Mouse (Mus musculus) liver, embryonic 15.5 days (tissue): ENCODE measurements around the gene Pcdh7. TPM values are rescaled to one million over a fixed set of nuclear protein-coding genes. Genes with fewer than 3 reads are reported as not detected.
A peak's percentile ranks its signal among the peaks of the same experiment; 100 is the strongest.

Experiments used
- ATAC-seq: fragments of 200-750 bp; cut with Nextera tagmentation; 2 replicates; pipeline ENCODE4 v1.8.0; 2017; ENCODE audit warnings: moderate number of reproducible peaks, mild to moderate bottlenecking, moderate library complexity; ENCODE audit not compliant: insufficient read depth
- H3K27ac ChIP-seq: fragments of 300-500 bp; sonication (generic); replicated peaks from 2 replicates; pipeline ENCODE4 v1.5.1; 2015; ENCODE audit warnings: mild to moderate bottlenecking, inconsistent platforms
- H3K27me3 ChIP-seq: fragments of 300-500 bp; sonication (generic); 2 replicates; pipeline ENCODE4 v1.6.1; 2015; ENCODE audit warnings: mild to moderate bottlenecking, inconsistent platforms
- H3K36me3 ChIP-seq: fragments of 300-500 bp; sonication (generic); replicated peaks from 2 replicates; pipeline ENCODE4 v1.6.1; 2015; ENCODE audit warnings: moderate library complexity, mild to moderate bottlenecking, inconsistent platforms
- H3K4me1 ChIP-seq: fragments of 300-500 bp; sonication (generic); replicated peaks from 2 replicates; pipeline ENCODE4 v1.6.1; 2015; ENCODE audit warnings: inconsistent platforms
- H3K4me2 ChIP-seq: fragments of 300-500 bp; sonication (generic); 2 replicates; pipeline ENCODE4 v1.6.1; 2015; ENCODE audit warnings: moderate library complexity, mild to moderate bottlenecking, inconsistent platforms
- H3K4me3 ChIP-seq: fragments of 300-500 bp; sonication (generic); replicated peaks from 2 replicates; pipeline ENCODE4 v1.5.1; 2015; ENCODE audit warnings: mild to moderate bottlenecking, inconsistent platforms
- H3K9ac ChIP-seq: fragments of 300-500 bp; sonication (generic); 2 replicates; pipeline ENCODE4 v1.6.1; 2015; ENCODE audit warnings: moderate library complexity, mild to moderate bottlenecking, inconsistent platforms
- H3K9me3 ChIP-seq: fragments of 300-500 bp; sonication (generic); replicated peaks from 2 replicates; pipeline ENCODE4 v1.6.1; 2016; ENCODE audit warnings: inconsistent platforms
- WGBS: fragments of 180-500 bp; shearing (Covaris S2); methylation state at CpG from one replicate; pipeline ENCODE4 v1.1.7; 2015; ENCODE audit warnings: mixed read lengths; ENCODE audit not compliant: insufficient replicate concordance; 5-methylcytosine and 5-hydroxymethylcytosine counted together
- polyA plus RNA-seq: library from polyadenylated mRNA; unstranded; fragments of >200 nt; fragmentation: Nextera tagmentation; extraction: Ambion mirVana; gene quantifications from 2 replicates; pipeline ENCODE4 v1.2.1, GENCODE M21; 2015

Gene Pcdh7
- polyA plus RNA-seq, 1 experiment from 2014 or later = 0.29 TPM

- no peak overlapping the region for H3K27ac ChIP-seq
- H3K4me2 ChIP-seq = peak overlapping the region; percentile 88
- no peaks in the 10 kb centered on the region for H3K9me3 ChIP-seq
- H3K27me3 ChIP-seq = peaks cover 79% of the 10 kb centered on the region
- peak overlapping the region; percentile 63 for H3K4me3 ChIP-seq
- H3K36me3 ChIP-seq = no peaks in the 10 kb centered on the region
- under 1% methylated on average over 59 of the region's 59 CpGs for WGBS
- ATAC-seq = no peak
- H3K9ac ChIP-seq = peak overlapping the region; percentile 39; the same call in 1 of the 2 replicates
- H3K4me1 ChIP-seq = peaks cover 64% of the 10 kb centered on the region
Measured at GRCm38 (mm10) chr5:57719594-57720185, 1.9 kb downstream of the Pcdh7 start.

GRCm38 (mm10) chr5:57720206-57720880 is 2.6 kb downstream of the Pcdh7 start:
- H3K4me3 ChIP-seq = peak overlapping the region; percentile 63
- 7% methylated on average over 34 of the region's 34 CpGs for WGBS
- peaks cover 73% of the 10 kb centered on the region for H3K27me3 ChIP-seq
- H3K4me1 ChIP-seq = peaks cover 58% of the 10 kb centered on the region
- ATAC-seq = no peak
- H3K4me2 ChIP-seq = peak overlapping the region; percentile 88
- no peak overlapping the region for H3K27ac ChIP-seq
- H3K9ac ChIP-seq = no peak overlapping the region
- H3K9me3 ChIP-seq = no peaks in the 10 kb centered on the region
- no peaks in the 10 kb centered on the region for H3K36me3 ChIP-seq

- 30% methylated on average over 8 of the region's 8 CpGs for WGBS
- H3K27me3 ChIP-seq = peaks cover 64% of the 10 kb centered on the region
- H3K9ac ChIP-seq = no peak overlapping the region
- peak overlapping the region; percentile 88 for H3K4me2 ChIP-seq
- no peak overlapping the region for H3K27ac ChIP-seq
- no peaks in the 10 kb centered on the region for H3K36me3 ChIP-seq
- peaks cover 51% of the 10 kb centered on the region for H3K4me1 ChIP-seq
- no peaks in the 10 kb centered on the region for H3K9me3 ChIP-seq
- H3K4me3 ChIP-seq = no peak overlapping the region
- no peak for ATAC-seq
Measured at GRCm38 (mm10) chr5:57721148-57721712, 3.5 kb downstream of the Pcdh7 start.

GRCm38 (mm10) chr5:57721927-57722326 is 4.2 kb downstream of the Pcdh7 start:
- Histone ChIP-seq H3K4me3 (no peak overlapping the region), H3K27ac (no peak overlapping the region), H3K4me2 (no peak overlapping the region), H3K27me3 (peaks cover 57% of the 10 kb centered on the region), H3K36me3 (no peaks in the 10 kb centered on the region), H3K9me3 (no peaks in the 10 kb centered on the region), H3K4me1 (peaks cover 44% of the 10 kb centered on the region), H3K9ac (no peak overlapping the region)
- WGBS = 17% methylated on average over 6 of the region's 6 CpGs
- no peak for ATAC-seq

GRCm38 (mm10) chr5:57733451-57733850 is 15.7 kb downstream of the Pcdh7 start:
- Histone ChIP-seq H3K9me3 (no peaks in the 10 kb centered on the region), H3K27me3 (no peaks in the 10 kb centered on the region), H3K4me2 (no peak overlapping the region), H3K4me3 (no peak overlapping the region), H3K36me3 (no peaks in the 10 kb centered on the region), H3K9ac (no peak overlapping the region), H3K4me1 (no peaks in the 10 kb centered on the region; the same call in 1 of the 2 replicates), H3K27ac (no peak overlapping the region)
- 45% methylated on average over 1 of the region's 1 CpGs for WGBS
- no peak for ATAC-seq

- Histone ChIP-seq H3K4me2 (no peak overlapping the region), H3K9me3 (no peaks in the 10 kb centered on the region), H3K9ac (no peak overlapping the region), H3K4me1 (no peaks in the 10 kb centered on the region; the same call in 1 of the 2 replicates), H3K27ac (no peak overlapping the region), H3K4me3 (no peak overlapping the region), H3K36me3 (no peaks in the 10 kb centered on the region), H3K27me3 (no peaks in the 10 kb centered on the region)
- WGBS = 30% methylated on average over 6 of the region's 6 CpGs
- no peak for ATAC-seq
Measured at GRCm38 (mm10) chr5:57735723-57736122, 18.0 kb downstream of the Pcdh7 start.

GRCm38 (mm10) chr5:57742924-57743323 is 25.2 kb downstream of the Pcdh7 start:
- 10% methylated on average over 6 of the region's 6 CpGs for WGBS
- Histone ChIP-seq H3K9ac (peak overlapping the region; percentile 27; the same call in 1 of the 2 replicates), H3K4me2 (peak overlapping the region; percentile 39), H3K36me3 (no peaks in the 10 kb centered on the region), H3K27ac (no peak overlapping the region), H3K4me3 (no peak overlapping the region), H3K9me3 (no peaks in the 10 kb centered on the region), H3K4me1 (peaks cover 4% of the 10 kb centered on the region), H3K27me3 (no peaks in the 10 kb centered on the region)
- ATAC-seq = no peak

- no peak for ATAC-seq
- no peak overlapping the region for H3K9ac ChIP-seq
- no peak overlapping the region for H3K27ac ChIP-seq
- H3K4me3 ChIP-seq = no peak overlapping the region
- peaks cover 4% of the 10 kb centered on the region for H3K4me1 ChIP-seq
- H3K27me3 ChIP-seq = no peaks in the 10 kb centered on the region
- no peaks in the 10 kb centered on the region for H3K36me3 ChIP-seq
- WGBS = 40% methylated on average over 2 of the region's 2 CpGs
- no peak overlapping the region for H3K4me2 ChIP-seq
- no peaks in the 10 kb centered on the region for H3K9me3 ChIP-seq
Measured at GRCm38 (mm10) chr5:57743956-57744661, 26.3 kb downstream of the Pcdh7 start.

- no peak for ATAC-seq
- no peaks in the 10 kb centered on the region for H3K9me3 ChIP-seq
- H3K27ac ChIP-seq = no peak overlapping the region
- H3K9ac ChIP-seq = no peak overlapping the region
- H3K27me3 ChIP-seq = no peaks in the 10 kb centered on the region
- H3K4me2 ChIP-seq = no peak overlapping the region
- H3K36me3 ChIP-seq = no peaks in the 10 kb centered on the region
- H3K4me3 ChIP-seq = no peak overlapping the region
- 43% methylated on average over 1 of the region's 1 CpGs for WGBS
- H3K4me1 ChIP-seq = peaks cover 4% of the 10 kb centered on the region
Measured at GRCm38 (mm10) chr5:57745879-57746278, 28.1 kb downstream of the Pcdh7 start.

- H3K36me3 ChIP-seq = no peaks in the 10 kb centered on the region
- ATAC-seq = no peak
- 69% methylated on average over 1 of the region's 1 CpGs for WGBS
Measured at GRCm38 (mm10) chr5:57750320-57750719, 32.6 kb downstream of the Pcdh7 start.

GRCm38 (mm10) chr5:57755791-57756190 is 38.0 kb downstream of the Pcdh7 start:
- ATAC-seq = no peak
- 59% methylated on average over 1 of the region's 1 CpGs for WGBS
- no peaks in the 10 kb centered on the region for H3K36me3 ChIP-seq

More at GRCm38 (mm10) chr5:57750320-57750719, 32.6 kb downstream of the Pcdh7 start:
- no peak overlapping the region for H3K9ac ChIP-seq
- no peaks in the 10 kb centered on the region for H3K9me3 ChIP-seq
- H3K27ac ChIP-seq = no peak overlapping the region
- H3K4me3 ChIP-seq = no peak overlapping the region
- no peaks in the 10 kb centered on the region for H3K4me1 ChIP-seq
- H3K4me2 ChIP-seq = no peak overlapping the region
- H3K27me3 ChIP-seq = no peaks in the 10 kb centered on the region

More at GRCm38 (mm10) chr5:57755791-57756190, 38.0 kb downstream of the Pcdh7 start:
- Histone ChIP-seq H3K4me3 (no peak overlapping the region), H3K4me1 (peaks cover 28% of the 10 kb centered on the region), H3K27me3 (no peaks in the 10 kb centered on the region), H3K27ac (no peak overlapping the region), H3K9ac (no peak overlapping the region), H3K9me3 (no peaks in the 10 kb centered on the region), H3K4me2 (no peak overlapping the region)
